Mouse (Mus musculus) heart, adult 9 months (tissue): ENCODE data around the gene Hamp.
A peak's percentile ranks its signal among the peaks of the same experiment; 100 is the strongest.
"Not testable (repeated sequence)": the region's sequence is repeated elsewhere in the genome, so short reads cannot be mapped to it uniquely, and the experiment has no call there.

Experiments used
- DNase-seq, 2 experiments: peaks; one replicate each; pipeline ENCODE4 v3.0.0; 2022; ENCODE audit warnings: low spot score in 2 of 2

The Hamp gene

GRCm38 (mm10) chr7:30956357-30956751 is 12.5 kb upstream of the Hamp start:
- DNase-seq: no peak

GRCm38 (mm10) chr7:30955584-30956356 is 11.9 kb upstream of the Hamp start:
- DNase-seq: peak; percentile 86 to 89

GRCm38 (mm10) chr7:30954971-30955520 is 11.2 kb upstream of the Hamp start:
- no peak for DNase-seq

- no peak for DNase-seq
Observed at GRCm38 (mm10) chr7:30954036-30954435, 10.2 kb upstream of the Hamp start.

- DNase-seq: peak in 1 of 2 experiments; percentile 55
Observed at GRCm38 (mm10) chr7:30953459-30953858, 9.6 kb upstream of the Hamp start.

- no peak for DNase-seq
Observed at GRCm38 (mm10) chr7:30952441-30953265, 8.8 kb upstream of the Hamp start.

- DNase-seq: not testable (repeated sequence)
Observed at GRCm38 (mm10) chr7:30949902-30950301, 6.1 kb upstream of the Hamp start.

GRCm38 (mm10) chr7:30945876-30946275 is 2.0 kb upstream of the Hamp start:
- no peak for DNase-seq

GRCm38 (mm10) chr7:30945466-30945865 is 1.6 kb upstream of the Hamp start:
- not testable (repeated sequence) for DNase-seq

- DNase-seq: not testable (repeated sequence)
Observed at GRCm38 (mm10) chr7:30944706-30945105, 874 bp upstream of the Hamp start.

- not testable (repeated sequence) for DNase-seq
Observed at GRCm38 (mm10) chr7:30942365-30942764, 1.5 kb downstream of the Hamp start.

- DNase-seq: not testable (repeated sequence)
Observed at GRCm38 (mm10) chr7:30940070-30940469, 3.8 kb downstream of the Hamp start.

- not testable (repeated sequence) for DNase-seq
Observed at GRCm38 (mm10) chr7:30935422-30936099, 8.3 kb downstream of the Hamp start.

GRCm38 (mm10) chr7:30924581-30924980 is 19.3 kb downstream of the Hamp start, which contains the start of gene Hamp2:
Gene Hamp2 (minus strand): TSS chr7:30924681.
- not testable (repeated sequence) for DNase-seq

- DNase-seq: peak in 1 of 2 experiments; percentile 8
Observed at GRCm38 (mm10) chr7:30924071-30924470, 19.8 kb downstream of the Hamp start.

GRCm38 (mm10) chr7:30922490-30922889 is 21.3 kb downstream of the Hamp start:
- DNase-seq: not testable (repeated sequence)

GRCm38 (mm10) chr7:30920217-30920616 is 23.6 kb downstream of the Hamp start:
- no peak for DNase-seq

- DNase-seq: no peak
Observed at GRCm38 (mm10) chr7:30917219-30917618, 26.6 kb downstream of the Hamp start.

GRCm38 (mm10) chr7:30916713-30917112 is 27.1 kb downstream of the Hamp start:
- DNase-seq: no peak

- no peak for DNase-seq
Observed at GRCm38 (mm10) chr7:30914732-30915131, 29.1 kb downstream of the Hamp start, which contains the start of gene Mag. Gene Mag (minus strand): TSS chr7:30914873.

GRCm38 (mm10) chr7:30909773-30910172 is 34.1 kb downstream of the Hamp start:
- DNase-seq: no peak

GRCm38 (mm10) chr7:30908992-30909431 is 34.8 kb downstream of the Hamp start:
- no peak for DNase-seq
